Mouse (Mus musculus) ovary, postnatal 36 days (tissue): ENCODE measurements around the gene Ammecr1.

Experiments
- DNase-seq: peaks from one replicate; pipeline ENCODE4 v3.0.0; 2022; ENCODE audit warnings: low spot score, mixed read lengths

Gene Ammecr1

DNA sequence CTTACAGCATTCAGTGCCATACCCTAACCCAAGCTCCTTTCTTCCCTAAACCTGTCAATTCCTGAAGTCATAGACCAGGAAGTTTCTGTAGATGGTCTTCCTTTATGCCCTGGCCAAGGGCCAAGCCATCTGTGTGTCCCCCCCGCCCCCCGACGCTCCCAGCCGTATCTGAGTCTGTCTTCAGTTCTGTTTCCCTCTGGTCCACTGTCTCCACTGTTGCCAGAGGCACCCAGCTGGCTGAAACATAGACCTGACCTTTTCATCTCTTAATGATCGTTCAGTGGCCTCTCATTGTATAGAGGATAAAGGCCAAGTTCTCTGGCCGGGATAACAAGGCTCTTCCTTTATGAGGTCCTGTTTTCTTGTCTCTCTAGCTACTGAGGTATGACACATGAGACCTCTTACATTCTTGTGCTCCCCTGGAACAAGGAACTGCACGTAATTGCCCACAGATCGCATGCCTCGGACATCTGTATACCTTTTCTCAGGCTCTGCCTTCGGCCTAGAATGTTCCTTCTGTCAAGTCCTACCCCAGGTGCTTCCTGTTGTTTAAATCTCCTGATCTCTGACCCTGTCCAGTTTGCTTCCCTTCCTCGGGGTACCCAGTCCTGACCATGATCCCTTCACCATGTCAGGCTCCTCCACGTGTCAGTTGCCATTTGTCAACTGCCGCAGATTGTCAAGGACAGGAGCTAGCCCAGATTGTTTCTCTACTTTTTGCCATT, 138.2 kb downstream of the Ammecr1 start:
- no peak for DNase-seq

DNA sequence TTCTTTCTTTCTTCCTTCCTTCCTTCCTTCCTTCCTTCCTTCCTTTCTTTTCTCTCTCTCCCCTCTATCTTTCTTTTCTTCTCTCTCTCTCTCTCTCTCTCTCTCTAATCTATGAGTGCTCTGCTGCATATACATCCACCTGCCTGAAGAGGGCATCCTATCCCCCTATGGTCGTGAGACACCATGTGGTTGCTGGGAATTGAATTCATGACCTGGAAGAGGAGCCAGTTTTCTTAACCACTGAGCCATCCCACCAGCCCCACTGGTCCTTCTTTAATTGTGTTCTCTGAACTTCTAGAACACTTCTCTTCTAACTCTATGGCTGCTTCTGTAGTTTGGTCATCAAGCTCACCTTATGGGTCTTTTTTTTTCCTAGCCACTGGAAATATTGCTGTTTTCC, 138.9 kb downstream of the Ammecr1 start:
- no peak for DNase-seq

DNA sequence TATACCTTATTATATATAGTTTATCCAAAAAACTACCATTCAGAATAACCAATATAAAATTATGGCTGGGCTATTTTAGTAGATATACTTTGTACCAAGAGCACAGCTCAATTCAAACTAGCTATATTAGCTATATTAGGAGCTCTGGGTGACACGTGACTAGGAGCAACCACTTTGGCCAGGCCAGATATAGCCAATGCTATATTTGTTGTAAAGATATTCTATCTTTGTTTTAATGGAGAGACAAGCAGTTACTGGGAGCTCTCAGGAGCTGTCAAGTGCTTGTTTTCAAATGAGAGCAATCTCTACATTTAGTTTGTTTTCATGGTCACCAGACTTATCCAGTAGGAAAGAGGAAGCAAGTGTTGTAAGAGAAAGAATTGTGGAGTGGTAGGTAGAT, 141.2 kb downstream of the Ammecr1 start:
- no peak for DNase-seq

DNA sequence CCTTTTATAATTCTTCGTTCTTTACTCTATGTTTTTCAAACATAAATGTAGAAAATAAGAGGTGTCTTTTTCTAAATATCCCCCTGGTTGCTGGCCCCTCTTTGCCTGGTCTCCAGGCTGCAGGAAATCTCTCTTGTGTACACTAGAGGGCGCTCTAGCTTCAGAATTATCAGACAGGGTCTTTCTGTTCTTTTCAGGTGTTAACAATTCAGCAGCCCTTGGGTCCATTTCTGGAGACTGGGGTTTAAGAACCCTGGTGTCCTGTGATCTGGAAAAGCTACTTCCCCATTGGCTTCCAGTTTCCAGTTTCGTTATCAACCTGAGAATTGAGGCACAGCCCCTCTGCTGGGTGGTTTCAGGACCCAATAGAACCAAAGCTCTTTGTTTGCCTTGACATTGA, 144.7 kb downstream of the Ammecr1 start:
- DNase-seq: no peak

DNA sequence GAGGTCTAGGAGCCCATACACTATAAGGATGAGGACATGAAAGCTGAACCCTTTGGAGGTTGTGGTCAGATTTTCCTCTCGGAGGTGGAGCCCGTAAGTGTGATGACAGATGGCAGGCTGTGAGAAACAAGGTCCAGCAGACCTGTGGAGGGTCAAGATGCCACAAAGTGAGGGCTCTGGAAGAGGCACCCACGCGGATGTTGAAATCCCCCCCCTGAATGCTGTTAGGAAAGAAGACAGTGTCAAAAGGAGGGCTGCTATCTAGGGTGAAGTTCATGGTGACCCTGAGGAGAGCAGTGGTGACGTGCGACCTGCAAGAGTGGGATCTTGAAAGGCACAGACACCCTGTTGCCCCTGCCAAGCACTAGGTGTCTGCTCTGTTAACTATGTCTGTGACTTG, 145.3 kb downstream of the Ammecr1 start:
- no peak for DNase-seq

DNA sequence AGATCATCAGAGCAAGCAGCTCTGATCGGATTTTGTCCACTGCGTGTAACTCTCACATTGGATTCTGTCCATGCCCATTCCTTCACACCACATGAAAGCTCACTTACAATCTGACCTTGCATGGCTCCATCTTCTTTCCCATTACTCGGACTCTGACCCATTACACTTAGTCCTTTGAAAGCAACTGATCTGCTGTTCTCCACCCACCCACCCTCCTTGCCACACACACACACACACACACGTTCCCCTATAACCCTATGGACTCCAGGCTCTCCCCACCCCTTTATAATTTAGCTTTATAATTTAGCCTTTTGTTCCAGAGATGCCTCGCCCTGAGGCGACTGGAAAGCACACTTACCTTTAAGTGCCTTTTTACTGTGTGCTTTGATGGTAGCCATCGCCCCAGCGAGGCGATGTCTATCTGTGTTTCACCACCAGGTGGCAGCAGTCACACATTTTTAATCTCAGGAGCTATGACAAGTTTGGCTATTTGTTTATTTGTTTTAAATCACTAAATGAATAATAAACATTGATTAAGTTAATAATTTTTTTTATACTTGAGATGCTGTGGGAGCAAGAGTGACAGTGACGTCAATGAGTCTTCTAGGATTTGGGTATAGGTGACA, 148.4 kb downstream of the Ammecr1 start:
- no peak for DNase-seq

DNA sequence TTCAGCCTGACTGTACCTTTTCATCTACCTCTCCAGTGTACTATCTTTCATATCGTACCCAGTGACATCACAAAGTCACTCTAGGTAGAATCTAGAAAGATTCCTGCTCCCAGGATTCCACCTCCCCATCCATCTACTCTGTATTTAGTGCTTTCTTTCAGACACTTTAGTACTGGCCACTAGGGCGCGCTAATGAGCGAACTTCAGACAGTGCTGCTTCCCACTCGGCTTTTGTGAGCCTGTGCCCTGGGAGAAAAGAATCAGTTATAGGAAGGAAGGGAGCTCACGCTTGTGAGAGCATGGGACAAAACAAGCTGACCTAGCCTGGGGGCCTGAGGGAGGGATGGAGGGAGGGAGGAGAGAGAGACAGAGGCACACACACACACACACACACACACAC, 153.4 kb downstream of the Ammecr1 start:
- DNase-seq: no peak

DNA sequence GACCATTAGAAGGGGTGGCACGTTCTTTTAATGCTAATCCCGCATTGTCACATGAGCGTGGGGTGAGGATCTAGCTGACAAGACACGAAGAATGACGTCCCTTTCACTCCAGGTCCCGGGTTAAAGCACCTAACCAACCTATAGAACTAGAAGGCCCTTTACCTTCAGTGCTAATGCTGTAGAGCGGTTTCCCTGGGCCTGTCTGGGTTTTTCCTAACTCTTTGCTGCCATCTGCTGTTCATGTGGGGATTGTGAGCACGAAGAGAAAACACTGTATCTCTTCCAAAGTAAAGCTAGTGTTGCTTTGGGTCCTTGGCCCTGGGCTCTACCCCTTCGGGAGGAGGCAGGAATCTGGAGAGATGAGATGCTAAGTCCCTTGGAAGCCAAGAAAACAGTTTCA, 158.1 kb downstream of the Ammecr1 start:
- DNase-seq: no peak

DNA sequence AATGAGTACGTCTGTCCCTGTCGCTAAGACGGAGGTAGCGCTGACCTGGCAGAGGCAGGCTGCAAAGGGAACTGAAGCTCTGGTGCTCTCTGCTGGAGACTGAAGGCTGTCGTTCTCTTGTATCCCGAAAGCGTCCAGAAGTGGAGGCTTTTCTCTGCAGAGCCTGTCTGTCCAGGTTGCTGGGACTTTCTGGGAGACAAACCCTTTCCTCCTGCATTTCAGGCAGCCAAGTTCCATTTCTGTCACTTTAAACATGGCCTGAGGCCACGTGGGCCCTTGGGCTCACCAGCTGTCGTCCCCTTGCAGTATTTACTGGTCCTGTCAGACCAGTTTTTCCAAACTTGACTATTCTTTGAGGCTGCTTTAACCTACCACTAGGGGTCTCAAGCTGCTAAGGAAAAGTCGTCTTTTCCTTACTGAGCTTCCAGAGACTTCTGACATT, 159.9 kb downstream of the Ammecr1 start:
- DNase-seq: no peak

DNA sequence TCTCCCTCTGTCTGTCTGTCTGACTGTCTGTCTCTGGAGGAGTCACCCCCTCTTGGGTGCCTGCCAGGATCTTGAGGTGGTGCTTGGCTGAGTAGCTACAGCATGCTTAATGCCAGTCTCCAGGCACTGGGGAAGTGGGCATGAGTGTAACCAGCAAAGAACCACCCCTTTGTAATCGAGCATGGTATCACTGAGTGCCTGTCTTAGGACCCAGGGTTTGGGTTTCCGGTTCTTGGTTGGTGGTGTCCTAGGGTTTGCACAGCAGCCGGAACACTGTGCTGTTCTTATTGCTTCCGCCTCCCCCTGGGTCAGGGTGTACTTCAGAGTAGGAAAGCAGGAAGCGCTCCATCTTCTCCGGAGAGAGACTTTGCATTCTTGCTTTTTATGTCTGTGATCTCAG, 160.4 kb downstream of the Ammecr1 start:
- DNase-seq: no peak

DNA sequence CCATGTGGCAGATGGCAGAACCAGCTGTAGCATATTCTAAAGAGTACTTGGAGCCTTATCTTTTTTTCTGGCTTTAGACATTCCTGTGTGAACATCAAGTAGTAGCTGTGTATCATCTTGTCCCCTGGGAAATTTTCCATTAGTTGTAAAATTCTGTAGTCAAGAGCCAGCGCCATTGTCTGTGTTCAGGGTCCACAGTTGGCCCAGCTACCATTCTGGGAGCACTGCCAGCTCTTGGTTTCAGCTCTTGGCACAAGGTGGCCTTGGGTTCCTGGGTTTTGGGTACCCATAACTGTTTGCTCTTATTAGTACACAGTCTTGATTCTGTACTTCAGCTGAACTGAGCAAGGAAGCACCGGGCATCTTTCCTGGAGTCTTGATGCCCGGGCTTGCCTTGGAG, 161.9 kb downstream of the Ammecr1 start:
- DNase-seq: peak; percentile 39
